Mouse (Mus musculus) kidney, postnatal 25 days (tissue): Measurements from ENCODE around the gene Olfr1272.
"Not testable (repeated sequence)": the region's sequence is repeated elsewhere in the genome, so short reads cannot be mapped to it uniquely, and the experiment has no call there.

ENCODE experiments used
- DNase-seq, 2 experiments: peaks; one replicate each; pipeline ENCODE4 v3.0.0; 2021; ENCODE audit warnings: mixed read lengths in 2 of 2

The Olfr1272 gene

DNA sequence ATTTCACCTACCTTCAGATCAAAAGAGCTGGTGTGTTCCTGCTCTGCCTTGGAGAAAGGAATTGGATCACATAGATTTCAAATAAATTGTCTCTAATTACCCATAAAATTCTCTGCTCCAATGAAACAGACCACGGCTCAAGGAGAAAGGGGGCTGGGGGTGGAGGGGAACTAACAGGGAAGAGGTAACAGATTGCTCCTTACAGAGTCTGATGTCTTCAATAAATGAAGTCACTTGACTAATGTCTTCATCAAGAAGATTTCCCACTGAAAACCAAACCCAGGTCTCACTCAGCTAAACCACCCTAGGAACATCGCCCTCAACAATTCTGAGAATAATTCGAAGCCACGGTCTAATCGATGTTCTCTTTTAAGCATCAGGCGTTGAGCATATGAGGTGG, at the start of gene Olfr1272:
Olfr1272 (minus strand) TSS at position 101 of the 400 bp plus-strand sequence.
- DNase-seq, result no peak

DNA sequence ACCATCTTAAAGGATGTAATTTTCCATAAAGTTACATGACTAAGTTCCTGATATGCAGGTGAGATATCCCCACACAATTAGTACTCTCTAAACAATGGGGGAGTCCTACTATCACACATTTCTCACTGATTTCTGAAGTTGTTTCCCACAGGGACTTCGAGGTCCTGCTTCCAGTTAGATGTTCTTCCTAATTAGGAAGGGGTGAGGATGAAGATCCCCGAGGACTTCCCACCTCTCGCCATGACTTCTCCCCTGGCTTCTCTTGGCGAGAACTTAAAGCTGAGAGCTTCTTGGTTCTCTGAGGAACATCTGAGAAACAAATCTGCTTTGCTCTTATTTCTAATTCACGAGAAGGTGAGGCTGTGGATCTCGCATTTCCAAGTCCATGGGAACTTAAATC, 29.3 kb upstream of the Olfr1272 start, which contains the start of gene Gm13769:
Gm13769 (plus strand) TSS at position 301 of the 400 bp plus-strand sequence.
- not testable (repeated sequence) for DNase-seq

DNA sequence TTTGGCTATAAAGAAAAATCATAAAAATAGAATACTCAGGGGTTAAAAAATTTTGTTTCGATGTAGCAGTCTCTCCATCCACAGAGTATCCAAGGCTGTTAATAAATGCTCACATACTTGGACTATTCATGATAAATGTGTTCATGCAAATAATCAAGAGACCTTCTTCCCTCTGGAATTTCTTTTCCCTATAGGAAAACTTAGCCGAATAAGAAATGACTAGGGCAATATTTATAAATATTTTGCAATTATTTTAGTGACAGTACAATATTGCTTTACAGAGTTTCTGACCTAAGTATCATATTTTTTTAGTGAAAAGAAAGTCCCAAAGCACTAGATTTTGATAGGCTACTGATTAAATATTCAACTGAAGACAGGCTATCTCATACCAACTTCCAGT, 21.7 kb downstream of the Olfr1272 start, which contains the start of gene Olfr1271:
Olfr1271 (minus strand) TSS at position 101 of the 400 bp plus-strand sequence.
- no peak for DNase-seq

DNA sequence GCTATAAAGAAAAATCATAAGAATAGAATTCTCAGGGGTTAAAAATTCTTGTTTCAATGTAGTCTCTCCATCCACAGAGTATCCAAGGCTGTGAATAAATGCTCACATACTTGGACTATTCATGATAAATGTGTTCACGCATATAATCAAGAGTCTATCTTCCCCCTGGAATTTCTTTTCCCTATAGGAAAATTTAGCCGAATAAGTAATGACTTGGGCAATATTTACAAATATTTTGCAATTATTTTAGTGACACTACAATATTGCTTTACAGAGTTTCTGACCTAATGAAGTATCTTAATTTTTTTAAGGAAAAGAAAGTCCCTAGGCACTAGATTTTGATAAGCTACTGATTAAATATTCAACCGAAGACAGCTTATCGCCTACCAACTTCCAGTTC, 35.1 kb downstream of the Olfr1272 start, which contains the start of gene Olfr142:
Olfr142 (minus strand) TSS at position 101 of the 400 bp plus-strand sequence.
- no peak for DNase-seq
